Mouse (Mus musculus) myocyte (in vitro differentiated cells): ENCODE measurements around the gene Inf2. TPM values are rescaled to one million over a fixed set of nuclear protein-coding genes. Genes with fewer than 3 reads are reported as not detected.
A peak's percentile ranks its signal among the peaks of the same experiment; 100 is the strongest.

Experiments
- H3K27me3 ChIP-seq: one replicate; pipeline ENCODE4 v1.6.1; 2011; ENCODE audit not compliant: control insufficient read depth, insufficient read depth, insufficient read length
- H3K36me3 ChIP-seq: one replicate; pipeline ENCODE4 v1.6.1; 2011; ENCODE audit not compliant: control insufficient read depth, insufficient read depth
- H3K4me2 ChIP-seq: one replicate; pipeline ENCODE4 v1.6.1; 2011; ENCODE audit warnings: low read depth, control low read depth
- H3K4me3 ChIP-seq: one replicate; pipeline ENCODE4 v1.5.1; 2011; ENCODE audit warnings: mild to moderate bottlenecking, control low read depth, moderate library complexity
- H3K79me2 ChIP-seq: one replicate; pipeline ENCODE4 v1.6.1; 2011; ENCODE audit not compliant: control insufficient read depth, insufficient read depth
- H3ac ChIP-seq: one replicate; pipeline ENCODE4 v1.6.1; 2011; ENCODE audit not compliant: control insufficient read depth, insufficient read length
- CEBPB ChIP-seq: IDR thresholded peaks from 2 replicates; pipeline ENCODE4 v1.6.1; 2011; ENCODE audit warnings: mild to moderate bottlenecking, moderate library complexity; ENCODE audit not compliant: poor library complexity, insufficient read depth, severe bottlenecking
- E2F4 ChIP-seq: IDR thresholded peaks from one replicate; pipeline ENCODE4 v1.6.1; 2011; ENCODE audit warnings: mild to moderate bottlenecking, control low read depth, moderate library complexity; ENCODE audit not compliant: insufficient read depth
- MAX ChIP-seq: IDR thresholded peaks from one replicate; pipeline ENCODE4 v1.6.1; 2011; ENCODE audit warnings: low read depth, mild to moderate bottlenecking, control low read depth
- MYOD1 ChIP-seq, 3 experiments: IDR thresholded peaks; one replicate each; pipeline ENCODE4 v1.6.1; 2011; ENCODE audit warnings: control low read depth in 2 of 3, low read depth in 2 of 3, mild to moderate bottlenecking in 2 of 3, moderate library complexity in 1 of 3; ENCODE audit not compliant: insufficient read length in 2 of 3, control insufficient read depth in 1 of 3
- MYOG ChIP-seq, 3 experiments: IDR thresholded peaks; one replicate each; pipeline ENCODE4 v1.6.1; 2011; ENCODE audit warnings: control low read depth in 2 of 3, low read depth in 2 of 3, mild to moderate bottlenecking in 2 of 3; ENCODE audit not compliant: insufficient read length in 2 of 3, control insufficient read depth in 1 of 3, insufficient read depth in 1 of 3
- POLR2A ChIP-seq: IDR thresholded peaks from one replicate; pipeline ENCODE4 v1.6.1; 2011; ENCODE audit warnings: low read depth, mild to moderate bottlenecking, control low read depth, moderate library complexity; ENCODE audit not compliant: insufficient read length
- POLR2AphosphoS2 ChIP-seq: IDR thresholded peaks from one replicate; pipeline ENCODE4 v1.6.1; 2011; ENCODE audit warnings: low read depth, control low read depth; ENCODE audit not compliant: insufficient read length
- REST ChIP-seq: IDR thresholded peaks from one replicate; pipeline ENCODE4 v1.6.1; 2011; ENCODE audit warnings: mild to moderate bottlenecking, control low read depth, moderate library complexity; ENCODE audit not compliant: insufficient read depth, insufficient read length
- SRF ChIP-seq: IDR thresholded peaks from one replicate; pipeline ENCODE4 v1.6.1; 2011; ENCODE audit warnings: low read depth; ENCODE audit not compliant: control insufficient read depth, insufficient read length
- TCF12 ChIP-seq: IDR thresholded peaks from one replicate; pipeline ENCODE4 v1.6.1; 2011; ENCODE audit warnings: mild to moderate bottlenecking, control low read depth; ENCODE audit not compliant: poor library complexity, insufficient read depth, severe bottlenecking
- TCF3 ChIP-seq: IDR thresholded peaks from one replicate; pipeline ENCODE4 v1.6.1; 2011; ENCODE audit warnings: low read depth, control low read depth; ENCODE audit not compliant: insufficient read length
- USF1 ChIP-seq: IDR thresholded peaks from one replicate; pipeline ENCODE4 v1.6.1; 2011; ENCODE audit warnings: low read depth, mild to moderate bottlenecking, control low read depth, moderate library complexity
- polyA plus RNA-seq: library from polyadenylated mRNA; unstranded; fragments of >200 nt; fragmentation: generic; extraction: Trizol; gene quantifications from one replicate; pipeline ENCODE4 v1.2.1, GENCODE M21; 2012; ENCODE audit warnings: missing spikeins

Gene Inf2
- polyA plus RNA-seq, 1 experiment, result 70.1 TPM

GRCm38 (mm10) chr12:112590566-112591239 is 2.1 kb downstream of the Inf2 start:
- TF ChIP-seq E2F4 (no peak), REST (no peak), SRF (no peak), MYOG (IDR thresholded peaks at IDR 0.05; ENCODE audit: control insufficient read depth in 1 of 3, insufficient read depth in 1 of 3, insufficient read length in 2 of 3, low read depth in 2 of 3) (no peak), TCF12 (no peak), MYOD1 (IDR thresholded peaks at IDR 0.05; ENCODE audit: control insufficient read depth in 1 of 3, insufficient read length in 2 of 3, low read depth in 2 of 3) (no peak), POLR2AphosphoS2 (no peak), POLR2A (no peak), USF1 (no peak), CEBPB (no peak), TCF3 (no peak), MAX (no peak)
- peaks cover 66% of the 10 kb centered on the region for H3K79me2 ChIP-seq
- peak overlapping the region; percentile 71 for H3K4me2 ChIP-seq
- H3K4me3 ChIP-seq, result peak overlapping the region; percentile 97
- H3K36me3 ChIP-seq, result no peaks in the 10 kb centered on the region
- H3ac ChIP-seq, result no peak overlapping the region
- H3K27me3 ChIP-seq, result no peaks in the 10 kb centered on the region

GRCm38 (mm10) chr12:112591240-112591639 is 2.7 kb downstream of the Inf2 start:
- Histone ChIP-seq H3K4me2 (no peak overlapping the region), H3K27me3 (no peaks in the 10 kb centered on the region), H3K36me3 (no peaks in the 10 kb centered on the region), H3ac (no peak overlapping the region), H3K79me2 (peaks cover 71% of the 10 kb centered on the region), H3K4me3 (no peak overlapping the region)
- TF ChIP-seq CEBPB (no peak), TCF12 (no peak), MAX (no peak), E2F4 (no peak), MYOD1 (IDR thresholded peaks at IDR 0.05; ENCODE audit: control insufficient read depth in 1 of 3, insufficient read length in 2 of 3, low read depth in 2 of 3) (no peak), POLR2AphosphoS2 (no peak), REST (no peak), POLR2A (no peak), TCF3 (no peak), USF1 (no peak), SRF (no peak), MYOG (IDR thresholded peaks at IDR 0.05; ENCODE audit: control insufficient read depth in 1 of 3, insufficient read depth in 1 of 3, insufficient read length in 2 of 3, low read depth in 2 of 3) (no peak)

GRCm38 (mm10) chr12:112591730-112592129 is 3.1 kb downstream of the Inf2 start:
- Histone ChIP-seq H3K79me2 (peaks cover 76% of the 10 kb centered on the region), H3ac (no peak overlapping the region), H3K36me3 (no peaks in the 10 kb centered on the region), H3K4me2 (peak overlapping the region; percentile 4), H3K27me3 (no peaks in the 10 kb centered on the region), H3K4me3 (no peak overlapping the region)
- TF ChIP-seq SRF (no peak), E2F4 (no peak), POLR2A (no peak), MAX (no peak), POLR2AphosphoS2 (no peak), REST (no peak)

GRCm38 (mm10) chr12:112592985-112593734 is 4.6 kb downstream of the Inf2 start:
- Histone ChIP-seq H3K4me3 (no peak overlapping the region), H3K27me3 (no peaks in the 10 kb centered on the region), H3K36me3 (no peaks in the 10 kb centered on the region), H3K79me2 (peaks cover 90% of the 10 kb centered on the region), H3K4me2 (peak overlapping the region; percentile 50), H3ac (no peak overlapping the region)
- TF ChIP-seq CEBPB (no peak), MYOG (IDR thresholded peaks at IDR 0.05; ENCODE audit: control insufficient read depth in 1 of 3, insufficient read depth in 1 of 3, insufficient read length in 2 of 3, low read depth in 2 of 3) (peak in 1 of 3 experiments; percentile 32), MYOD1 (IDR thresholded peaks at IDR 0.05; ENCODE audit: control insufficient read depth in 1 of 3, insufficient read length in 2 of 3, low read depth in 2 of 3) (peak in 2 of 3 experiments; percentile 30 to 40)
